Mouse (Mus musculus): Measurements from ENCODE around the gene Ptpn3.

- TF ChIP-seq MAFK (IDR thresholded peaks at IDR 0.05; ENCODE audit: insufficient read depth, low read depth, low read length) (no peak), ZC3H11A (IDR thresholded peaks at IDR 0.05; ENCODE audit: borderline replicate concordance, low read depth, low read length) (no peak), ZNF384 (IDR thresholded peaks at IDR 0.05; ENCODE audit: low read depth, low read length) (no peak), HCFC1 (IDR thresholded peaks at IDR 0.05; ENCODE audit: borderline replicate concordance, insufficient read depth, low read length) (no peak)
Observed at GRCm38 (mm10) chr4:57191543-57192283, 109.9 kb downstream of the Ptpn3 start.
